Mouse (Mus musculus) ZHBTc4 (cell line): ENCODE data around the gene 1700017B05Rik.

Source experiments
- DNase-seq: peaks from one replicate; pipeline ENCODE4 v3.0.0-alpha.2; 2011; ENCODE audit warnings: low read depth, low spot score

1700017B05Rik gene

DNA sequence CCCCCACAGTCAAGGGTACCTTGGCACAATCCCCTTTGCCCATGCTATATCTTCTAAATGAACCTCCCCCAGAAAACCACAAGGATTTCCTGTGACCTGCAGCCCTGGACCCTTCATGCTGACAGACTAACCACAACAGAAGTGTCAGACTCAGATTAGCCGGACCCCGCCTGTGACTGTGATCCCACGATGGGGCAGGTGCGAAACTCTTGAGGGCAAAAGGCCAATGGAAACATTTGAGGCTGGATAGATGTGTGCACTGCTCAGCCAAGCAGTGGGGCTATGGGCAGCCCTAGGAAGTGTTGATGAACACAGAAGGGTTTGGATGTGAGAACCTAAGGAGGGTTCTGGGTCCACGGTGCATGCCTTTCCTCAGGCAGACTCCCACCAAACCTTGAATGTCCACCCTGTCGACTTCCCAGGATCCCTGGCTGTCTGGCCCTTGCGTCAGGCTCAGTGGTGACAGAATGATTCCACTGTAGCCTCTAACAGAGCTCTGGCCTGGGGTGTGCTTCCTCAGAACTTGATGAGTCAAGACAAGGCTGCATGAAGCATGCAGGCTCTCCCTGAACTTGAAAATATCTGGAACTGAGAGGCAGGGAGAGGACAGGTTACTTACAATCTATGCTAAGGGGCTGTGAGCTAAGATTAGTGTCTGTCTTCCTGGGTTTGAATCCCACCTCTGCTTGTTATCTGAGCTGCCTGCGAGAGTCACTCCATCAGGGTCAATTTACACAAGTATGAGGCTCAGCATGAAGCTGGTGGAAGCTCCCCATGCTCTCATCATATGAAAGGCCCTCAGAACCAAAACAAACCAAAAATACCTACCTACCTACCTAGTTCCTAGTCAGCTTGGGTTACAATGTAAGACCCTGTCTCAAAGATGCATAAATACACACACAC, 10.7 kb upstream of the 1700017B05Rik start:
- DNase-seq: peak; percentile 59

DNA sequence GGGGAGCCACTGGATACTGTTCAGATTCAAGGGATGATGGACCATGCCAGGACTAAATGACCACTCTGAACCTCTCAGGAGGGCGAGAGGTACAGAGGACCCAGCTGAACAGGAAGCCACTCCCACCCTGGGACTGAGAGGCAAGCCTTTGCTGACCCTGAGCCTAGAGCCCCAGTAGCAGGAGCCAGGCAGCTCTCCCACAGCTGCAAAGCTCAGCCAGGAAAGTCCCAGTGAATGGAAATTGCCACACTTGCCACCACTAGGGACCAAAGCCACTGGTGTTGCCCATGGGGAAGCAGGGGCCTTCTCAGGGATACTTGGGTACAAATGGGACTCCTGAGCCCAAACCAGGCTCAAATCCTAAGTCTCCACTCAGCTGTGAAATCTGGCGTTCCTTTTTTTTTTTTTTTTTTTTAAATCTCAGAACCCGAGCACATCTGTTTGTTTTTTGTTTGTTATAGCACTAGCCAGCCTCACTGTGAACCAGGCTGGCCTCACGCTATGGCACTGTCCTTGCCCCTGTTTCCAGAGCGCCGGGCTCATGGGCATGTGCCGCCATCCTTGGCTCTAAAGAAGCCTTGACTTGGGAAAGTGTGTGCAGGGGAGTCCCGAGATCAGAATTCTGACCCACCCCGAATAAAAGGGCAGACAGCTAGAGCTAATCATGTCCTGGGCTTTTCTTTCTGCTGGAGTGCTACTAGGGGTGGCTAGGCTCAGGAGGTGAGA, 9.6 kb upstream of the 1700017B05Rik start:
- no peak for DNase-seq

- DNase-seq: no peak
Measured at GRCm38 (mm10) chr9:57271081-57271480, 8.7 kb upstream of the 1700017B05Rik start.

DNA sequence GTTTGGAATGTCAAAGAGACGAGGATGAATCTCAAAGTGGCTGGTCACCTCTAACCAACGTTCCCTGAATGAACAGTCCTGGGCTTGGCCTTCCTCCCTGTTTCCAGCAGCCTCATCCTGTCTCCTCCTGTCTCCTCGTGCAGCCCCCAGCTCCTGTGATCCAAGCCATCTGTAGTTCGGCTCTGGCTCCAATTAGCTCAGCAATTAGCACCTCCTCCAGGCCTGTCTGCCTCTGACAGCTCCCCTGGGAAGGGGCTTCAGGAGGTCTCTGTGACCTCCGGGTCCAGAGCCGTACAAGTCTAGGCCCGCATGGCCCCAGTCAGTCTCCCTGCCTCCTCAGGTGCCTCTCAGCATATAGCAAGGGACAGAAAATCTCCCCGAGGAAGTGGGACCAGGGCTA, 8.0 kb upstream of the 1700017B05Rik start:
- DNase-seq: no peak

DNA sequence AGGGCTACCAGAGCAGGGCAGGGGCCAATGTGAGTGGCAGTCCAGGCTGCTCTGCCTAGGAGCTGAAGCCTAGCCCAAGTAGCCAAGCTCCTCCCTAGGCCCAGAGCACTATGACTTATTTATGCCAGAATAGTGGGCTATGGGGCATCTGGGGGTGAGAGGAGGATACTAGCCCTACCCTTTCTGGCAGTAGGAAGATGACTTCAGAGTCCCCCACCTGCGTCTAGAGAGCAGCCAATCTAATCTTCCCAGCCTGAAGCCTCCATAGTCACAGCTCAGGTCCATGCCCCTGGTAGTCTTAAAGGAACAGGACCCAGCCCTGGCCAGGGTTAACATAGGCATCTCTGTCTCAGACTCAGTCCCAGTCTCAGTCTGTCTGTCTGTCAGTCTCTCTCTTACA, 7.0 kb upstream of the 1700017B05Rik start:
- DNase-seq: no peak

- DNase-seq: peak; percentile 32
Measured at GRCm38 (mm10) chr9:57268575-57268974, 6.2 kb upstream of the 1700017B05Rik start.

DNA sequence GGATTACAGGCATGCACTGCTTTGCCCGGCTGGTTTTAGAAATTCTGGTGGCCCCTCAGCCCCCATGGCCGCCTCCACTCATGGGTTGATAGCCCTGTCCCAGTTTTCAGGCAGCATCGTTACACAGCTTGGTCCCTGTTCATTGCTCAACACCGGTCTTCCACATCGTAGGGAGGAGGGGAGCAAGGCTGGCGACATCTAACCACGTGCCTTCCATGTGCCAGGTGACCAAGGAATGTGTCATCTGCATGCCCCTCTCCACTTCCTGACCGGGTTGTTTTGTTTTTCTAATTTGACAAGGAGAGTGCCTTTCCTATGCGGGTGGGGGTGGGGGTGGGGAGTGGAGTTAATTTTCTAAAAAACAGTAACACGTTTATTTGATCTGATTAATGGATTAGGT, 5.7 kb upstream of the 1700017B05Rik start:
- no peak for DNase-seq

GRCm38 (mm10) chr9:57267421-57267820, 5.0 kb upstream of the 1700017B05Rik start:
- no peak for DNase-seq

DNA sequence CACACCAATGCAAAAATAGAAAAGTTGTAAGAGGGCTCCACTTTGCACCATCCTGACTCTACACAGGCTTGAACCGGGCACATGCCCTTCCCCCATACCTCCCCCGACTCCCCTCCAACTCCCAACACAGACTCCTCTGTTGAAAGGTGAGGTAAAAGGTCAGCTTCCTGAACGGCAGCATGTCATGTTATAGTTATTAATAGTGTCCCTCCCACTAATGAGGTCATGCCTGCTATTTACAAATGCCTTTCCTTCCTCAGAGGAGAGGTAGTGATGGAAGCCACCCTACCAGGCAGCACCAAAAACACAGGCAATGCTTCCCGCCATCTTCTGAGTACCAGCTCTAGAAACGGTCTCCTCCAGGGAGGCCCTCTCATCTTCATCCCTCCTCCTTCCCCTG, 2.7 kb upstream of the 1700017B05Rik start:
- no peak for DNase-seq

DNA sequence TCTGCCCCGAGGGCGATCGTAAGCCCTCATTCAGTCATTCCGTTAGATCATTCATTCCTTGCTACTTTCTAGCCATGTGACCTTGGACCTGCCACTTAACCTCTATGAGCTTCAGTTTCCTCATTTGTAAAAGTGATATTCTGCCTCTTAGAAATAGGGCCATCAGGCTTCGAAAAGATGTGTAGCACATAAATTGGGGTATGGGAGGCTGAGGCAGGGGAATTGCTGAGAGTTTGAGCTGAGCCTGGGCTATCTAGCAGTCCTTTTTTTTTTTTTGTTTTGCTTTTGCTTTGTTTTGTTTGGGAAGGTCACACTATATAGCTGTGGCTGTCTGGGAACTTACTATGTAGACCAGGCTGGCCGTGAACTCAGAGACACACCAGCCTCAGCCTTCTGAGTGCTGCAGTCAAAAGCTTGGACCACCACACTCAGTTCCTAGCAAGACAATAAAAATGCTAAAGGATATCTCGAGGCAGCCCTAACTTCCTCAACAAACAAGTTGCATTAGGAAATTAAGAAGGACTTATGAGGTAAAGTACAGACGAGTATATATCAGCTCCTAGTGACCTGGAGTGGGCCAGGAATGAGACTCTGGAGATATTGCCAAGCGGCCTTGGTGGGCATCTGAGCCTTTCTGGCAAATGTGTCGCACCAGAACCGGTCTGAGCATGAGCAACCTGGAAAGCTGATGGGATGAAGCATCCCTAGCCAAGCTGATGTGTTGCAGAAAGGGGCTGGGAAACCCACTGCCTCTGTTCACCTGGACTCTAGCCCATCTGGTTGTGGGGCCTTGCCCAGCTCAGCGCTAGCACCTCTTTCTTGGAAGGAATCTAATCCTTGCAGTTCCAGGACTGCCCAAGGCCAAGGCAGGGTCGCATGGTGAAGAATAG, 628 bp upstream of the 1700017B05Rik start:
- DNase-seq: no peak

DNA sequence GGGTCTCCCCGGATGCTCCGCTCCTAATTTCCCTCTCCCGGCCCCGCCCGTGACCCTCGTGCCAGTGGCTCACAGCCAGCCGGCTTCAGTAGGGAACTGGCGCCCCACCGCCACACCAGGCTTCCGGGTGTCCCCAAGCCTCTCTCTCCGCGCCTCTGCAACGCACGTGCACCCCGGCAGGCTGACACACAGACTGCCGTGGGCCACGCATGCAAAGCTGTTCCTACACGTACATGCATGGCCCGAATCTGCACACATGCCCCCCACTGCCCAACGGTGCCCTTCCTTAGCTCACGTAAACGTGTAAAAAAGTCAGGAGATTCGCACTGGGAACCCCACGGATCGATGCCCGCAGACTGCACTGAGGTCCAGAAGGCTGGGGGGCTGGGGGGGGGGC, 898 bp downstream of the 1700017B05Rik start:
- peak; percentile 39 for DNase-seq

- peak; percentile 39 for DNase-seq
Measured at GRCm38 (mm10) chr9:57260940-57261339, 1.5 kb downstream of the 1700017B05Rik start.

- DNase-seq: peak; percentile 93
Measured at GRCm38 (mm10) chr9:57259736-57260135, 2.7 kb downstream of the 1700017B05Rik start.

DNA sequence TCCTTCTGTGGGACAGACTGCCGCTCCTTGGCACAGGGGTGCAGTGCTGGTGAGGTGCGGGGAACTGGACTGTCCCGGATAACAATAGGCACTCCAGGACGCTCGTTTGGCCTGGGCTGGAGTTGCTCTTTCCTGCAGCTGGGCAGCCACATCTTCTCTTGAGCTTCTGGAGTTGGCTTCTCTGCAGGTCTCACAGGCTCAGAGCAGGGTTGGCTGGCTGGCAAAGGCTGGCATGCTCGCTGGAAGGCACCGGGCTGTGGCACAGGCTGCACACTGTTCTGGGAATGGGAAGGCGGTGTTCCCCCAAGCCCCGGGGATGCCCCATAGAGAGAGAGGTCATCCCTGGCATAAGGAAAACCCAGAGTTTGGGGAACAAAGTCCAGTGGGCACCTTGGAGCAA, 4.8 kb downstream of the 1700017B05Rik start:
- no peak for DNase-seq

GRCm38 (mm10) chr9:57256861-57257260, 5.6 kb downstream of the 1700017B05Rik start:
- no peak for DNase-seq

DNA sequence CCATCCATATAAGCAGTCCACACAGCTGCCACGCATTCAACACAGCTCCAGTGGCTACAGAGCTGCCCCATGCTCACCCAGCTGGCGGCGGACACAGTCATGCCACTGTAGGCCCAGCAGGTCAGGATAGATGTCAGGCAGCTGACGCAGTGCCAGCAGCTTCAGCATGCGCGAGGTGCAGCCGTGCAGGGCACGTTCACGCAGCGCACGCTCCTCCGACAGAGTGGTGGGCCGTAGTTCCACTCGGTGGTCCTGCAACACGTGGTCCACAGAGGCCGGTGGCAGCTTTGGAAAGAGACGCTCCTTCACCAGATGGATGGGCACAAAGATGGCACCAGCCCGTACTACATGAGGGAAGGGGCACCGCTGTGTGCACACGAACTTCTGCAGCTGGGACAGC, 6.1 kb downstream of the 1700017B05Rik start:
- no peak for DNase-seq

- peak; percentile 77 for DNase-seq
Measured at GRCm38 (mm10) chr9:57254823-57255495, 7.5 kb downstream of the 1700017B05Rik start.

DNA sequence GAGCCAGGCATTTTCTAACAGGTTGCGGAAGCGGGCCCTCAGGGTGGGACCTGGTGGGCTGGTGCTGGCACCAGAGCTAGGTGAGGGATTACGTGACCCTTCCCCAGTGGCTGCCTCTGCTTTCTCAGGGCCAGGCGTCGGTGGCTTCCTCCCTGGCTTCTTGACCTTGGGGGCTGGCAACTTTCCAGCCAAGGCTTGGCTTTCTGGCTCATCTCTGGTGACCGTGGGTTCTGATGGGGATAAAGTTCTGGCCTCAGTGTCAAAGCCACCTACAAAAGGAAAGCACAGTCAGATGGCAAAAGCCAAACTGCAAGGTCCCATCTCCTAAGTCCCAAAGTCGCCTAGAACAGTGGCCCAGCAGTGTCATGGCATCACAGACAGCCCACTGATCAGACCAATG, 8.4 kb downstream of the 1700017B05Rik start:
- DNase-seq: no peak

DNA sequence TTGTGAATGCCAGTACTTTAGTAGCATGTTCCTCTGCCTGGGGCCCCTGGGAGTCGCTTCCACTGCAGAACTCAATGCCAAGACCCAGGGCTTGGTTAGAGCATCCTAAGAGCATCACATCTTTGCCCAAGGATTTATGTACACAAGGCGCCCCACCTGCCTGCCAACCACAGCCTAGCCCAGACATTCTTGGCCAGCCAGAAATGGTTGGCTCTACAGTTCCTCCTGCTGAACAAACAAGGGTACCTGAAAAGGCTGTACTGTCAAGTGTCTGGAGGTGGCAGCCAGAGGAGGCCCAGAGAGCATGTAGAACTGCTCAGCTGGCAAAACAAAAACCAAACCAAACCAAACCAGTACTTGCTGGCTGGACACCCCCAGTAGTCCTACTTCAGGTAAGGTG, 11.3 kb downstream of the 1700017B05Rik start:
- no peak for DNase-seq

DNA sequence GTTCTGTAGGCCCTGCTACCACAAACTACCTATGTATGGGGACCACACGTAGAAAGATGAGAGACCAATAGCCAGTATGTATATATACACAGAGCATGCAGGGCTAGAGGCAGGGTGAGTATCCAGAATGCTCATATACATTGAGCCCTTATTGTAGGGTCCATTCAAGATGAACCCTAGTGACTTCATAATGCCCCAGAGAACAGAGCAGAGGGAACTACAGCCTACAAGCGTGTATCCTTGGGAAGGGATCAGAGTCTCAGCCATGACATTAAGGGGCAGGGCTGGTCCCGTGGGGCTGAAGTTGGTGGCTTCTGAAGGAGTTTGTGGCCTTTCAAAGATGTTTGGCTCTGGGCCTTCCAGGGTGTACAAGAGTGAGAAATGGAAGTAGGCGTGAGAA, 12.4 kb downstream of the 1700017B05Rik start:
- DNase-seq: no peak
